Mouse (Mus musculus) stomach, embryonic 14.5 days (tissue): ENCODE measurements around the gene Bglap. TPM values are rescaled to one million over a fixed set of nuclear protein-coding genes. Genes with fewer than 3 reads are reported as not detected.

Source experiments
- ATAC-seq: fragments of 200-750 bp; cut with Nextera tagmentation; 2 replicates; pipeline ENCODE4 v1.8.0; 2017; ENCODE audit warnings: low read depth, moderate TSS enrichment; ENCODE audit not compliant: insufficient number of reproducible peaks, insufficient read depth, low FRiP score
- H3K27ac ChIP-seq: fragments of 300-500 bp; sonication (generic); 2 replicates; pipeline ENCODE4 v1.5.1; 2014; ENCODE audit warnings: mild to moderate bottlenecking, low read length, moderate library complexity, mixed read lengths
- H3K27me3 ChIP-seq: fragments of 300-500 bp; sonication (generic); 2 replicates; pipeline ENCODE4 v1.6.1; 2014; ENCODE audit warnings: low read length, control low read depth, mixed read lengths; ENCODE audit not compliant: control insufficient read depth, insufficient read depth
- H3K36me3 ChIP-seq: fragments of 300-500 bp; sonication (generic); 2 replicates; pipeline ENCODE4 v1.6.1; 2014; ENCODE audit warnings: mild to moderate bottlenecking, control low read depth, low read length, moderate library complexity, mixed read lengths; ENCODE audit not compliant: control insufficient read depth, insufficient read depth
- H3K4me1 ChIP-seq: fragments of 300-500 bp; sonication (generic); 2 replicates; pipeline ENCODE4 v1.6.1; 2014; ENCODE audit warnings: low read length, control low read depth, mixed read lengths; ENCODE audit not compliant: control insufficient read depth, insufficient read depth
- H3K4me2 ChIP-seq: fragments of 300-500 bp; sonication (generic); replicated peaks from 2 replicates; pipeline ENCODE4 v1.6.1; 2014; ENCODE audit warnings: low read depth, low read length, control low read depth
- H3K4me3 ChIP-seq: fragments of 300-500 bp; sonication (generic); 2 replicates; pipeline ENCODE4 v1.5.1; 2014; ENCODE audit warnings: low read depth, low read length, control low read depth
- H3K9ac ChIP-seq: fragments of 300-500 bp; sonication (generic); replicated peaks from 2 replicates; pipeline ENCODE4 v1.6.1; 2014; ENCODE audit warnings: low read depth, mild to moderate bottlenecking, control low read depth, low read length, moderate library complexity, mixed read lengths
- H3K9me3 ChIP-seq: fragments of 300-500 bp; sonication (generic); 2 replicates; pipeline ENCODE4 v1.6.1; 2016; ENCODE audit warnings: low read depth, low read length, control low read depth; ENCODE audit not compliant: control insufficient read depth
- WGBS: fragments of 180-500 bp; shearing (Covaris S2); extraction: QIAGEN DNeasy Blood & Tissue Kit; methylation state at CpG from one replicate; pipeline ENCODE4 v1.1.7; 2014; 5-methylcytosine and 5-hydroxymethylcytosine counted together
- polyA plus RNA-seq: library from polyadenylated mRNA; unstranded; fragments of >200 nt; fragmentation: Nextera tagmentation; extraction: Ambion mirVana; gene quantifications from 2 replicates; pipeline ENCODE4 v1.2.1, GENCODE M21; 2014

Bglap gene
- polyA plus RNA-seq, 1 experiment from 2014 or later: not detected

- Histone ChIP-seq H3K27me3 (peaks cover 6% of the 10 kb centered on the region; the same call in 1 of the 2 replicates), H3K4me2 (peak within 1 kb of the TSS; percentile 30), H3K9me3 (no peaks in the 10 kb centered on the region), H3K36me3 (peaks cover 29% of the 10 kb centered on the region), H3K9ac (no peak within 1 kb of the TSS; the same call in 1 of the 2 replicates), H3K27ac (peak within 1 kb of the TSS; percentile 33; the same call in 1 of the 2 replicates), H3K4me1 (peaks cover 6% of the 10 kb centered on the region; the same call in 1 of the 2 replicates), H3K4me3 (peak within 1 kb of the TSS; percentile 8; the same call in 1 of the 2 replicates)
- peak; percentile 35; the same call in 1 of the 2 replicates for ATAC-seq
- WGBS: 4% methylated on average over 16 of the region's 16 CpGs
These were observed 19.9 kb downstream of the Bglap start, which contains the start of gene Paqr6 for GRCm38 (mm10) chr3:88364337-88364736. Paqr6 (plus strand) TSS chr3:88364584.

GRCm38 (mm10) chr3:88363700-88364099, 20.6 kb downstream of the Bglap start:
- no peak overlapping the region for H3K4me3 ChIP-seq
- no peak overlapping the region; the same call in 1 of the 2 replicates for H3K9ac ChIP-seq
- no peak overlapping the region for H3K4me2 ChIP-seq
- peaks cover 6% of the 10 kb centered on the region; the same call in 1 of the 2 replicates for H3K27me3 ChIP-seq
- peak; percentile 54; the same call in 1 of the 2 replicates for ATAC-seq
- WGBS: 44% methylated on average over 4 of the region's 4 CpGs
- H3K4me1 ChIP-seq: peaks cover 6% of the 10 kb centered on the region; the same call in 1 of the 2 replicates
- peaks cover 35% of the 10 kb centered on the region for H3K36me3 ChIP-seq
- no peaks in the 10 kb centered on the region for H3K9me3 ChIP-seq
- H3K27ac ChIP-seq: peak overlapping the region; percentile 33; the same call in 1 of the 2 replicates

- H3K4me2 ChIP-seq: no peak overlapping the region
- H3K9ac ChIP-seq: no peak overlapping the region
- no peak overlapping the region for H3K27ac ChIP-seq
- H3K27me3 ChIP-seq: peaks cover 6% of the 10 kb centered on the region; the same call in 1 of the 2 replicates
- H3K9me3 ChIP-seq: no peaks in the 10 kb centered on the region
- no peak for ATAC-seq
- WGBS: 88% methylated on average over 2 of the region's 2 CpGs
- no peak overlapping the region for H3K4me3 ChIP-seq
- peaks cover 53% of the 10 kb centered on the region for H3K36me3 ChIP-seq
- H3K4me1 ChIP-seq: peaks cover 6% of the 10 kb centered on the region; the same call in 1 of the 2 replicates
These were observed 22.5 kb downstream of the Bglap start for GRCm38 (mm10) chr3:88361612-88362313.

GRCm38 (mm10) chr3:88361096-88361495, 23.2 kb downstream of the Bglap start:
- peaks cover 6% of the 10 kb centered on the region; the same call in 1 of the 2 replicates for H3K4me1 ChIP-seq
- peaks cover 6% of the 10 kb centered on the region; the same call in 1 of the 2 replicates for H3K27me3 ChIP-seq
- H3K27ac ChIP-seq: no peak overlapping the region
- no peaks in the 10 kb centered on the region for H3K9me3 ChIP-seq
- H3K9ac ChIP-seq: no peak overlapping the region
- WGBS: 74% methylated on average over 6 of the region's 6 CpGs
- no peak overlapping the region for H3K4me2 ChIP-seq
- H3K36me3 ChIP-seq: peaks cover 58% of the 10 kb centered on the region
- no peak overlapping the region for H3K4me3 ChIP-seq
- ATAC-seq: no peak

- Histone ChIP-seq H3K4me3 (no peak overlapping the region), H3K9ac (no peak overlapping the region), H3K4me1 (peaks cover 6% of the 10 kb centered on the region; the same call in 1 of the 2 replicates), H3K9me3 (no peaks in the 10 kb centered on the region), H3K36me3 (peaks cover 69% of the 10 kb centered on the region), H3K27me3 (no peaks in the 10 kb centered on the region), H3K27ac (peak overlapping the region; percentile 11; the same call in 1 of the 2 replicates), H3K4me2 (no peak overlapping the region)
- no peak for ATAC-seq
- 69% methylated on average over 3 of the region's 3 CpGs for WGBS
These were observed 24.3 kb downstream of the Bglap start for GRCm38 (mm10) chr3:88359989-88360388.

GRCm38 (mm10) chr3:88359584-88359983, 24.7 kb downstream of the Bglap start:
- no peak for ATAC-seq
- Histone ChIP-seq H3K4me1 (peaks cover 2% of the 10 kb centered on the region; the same call in 1 of the 2 replicates), H3K27ac (peak overlapping the region; percentile 11; the same call in 1 of the 2 replicates), H3K9me3 (no peaks in the 10 kb centered on the region), H3K36me3 (peaks cover 73% of the 10 kb centered on the region), H3K9ac (no peak overlapping the region), H3K27me3 (no peaks in the 10 kb centered on the region), H3K4me2 (no peak overlapping the region), H3K4me3 (no peak overlapping the region)
- WGBS: 77% methylated on average over 5 of the region's 5 CpGs

- Histone ChIP-seq H3K36me3 (peaks cover 95% of the 10 kb centered on the region), H3K9me3 (no peaks in the 10 kb centered on the region), H3K27ac (no peak overlapping the region), H3K27me3 (no peaks in the 10 kb centered on the region), H3K4me2 (no peak overlapping the region), H3K4me3 (no peak overlapping the region), H3K4me1 (no peaks in the 10 kb centered on the region), H3K9ac (no peak overlapping the region)
- ATAC-seq: no peak
- 91% methylated on average over 8 of the region's 8 CpGs for WGBS
These were observed 29.7 kb downstream of the Bglap start for GRCm38 (mm10) chr3:88354396-88355165.

GRCm38 (mm10) chr3:88352907-88353306, 31.4 kb downstream of the Bglap start:
- 90% methylated on average over 9 of the region's 9 CpGs for WGBS
- H3K27me3 ChIP-seq: no peaks in the 10 kb centered on the region
- no peak overlapping the region for H3K9ac ChIP-seq
- ATAC-seq: no peak
- no peaks in the 10 kb centered on the region for H3K4me1 ChIP-seq
- H3K9me3 ChIP-seq: no peaks in the 10 kb centered on the region
- H3K4me2 ChIP-seq: no peak overlapping the region
- H3K36me3 ChIP-seq: peaks cover 94% of the 10 kb centered on the region
- H3K27ac ChIP-seq: no peak overlapping the region
- H3K4me3 ChIP-seq: no peak overlapping the region
